Comparison of ENCODE assay signal across 20 mouse cellular contexts in the genomic region with DNA sequence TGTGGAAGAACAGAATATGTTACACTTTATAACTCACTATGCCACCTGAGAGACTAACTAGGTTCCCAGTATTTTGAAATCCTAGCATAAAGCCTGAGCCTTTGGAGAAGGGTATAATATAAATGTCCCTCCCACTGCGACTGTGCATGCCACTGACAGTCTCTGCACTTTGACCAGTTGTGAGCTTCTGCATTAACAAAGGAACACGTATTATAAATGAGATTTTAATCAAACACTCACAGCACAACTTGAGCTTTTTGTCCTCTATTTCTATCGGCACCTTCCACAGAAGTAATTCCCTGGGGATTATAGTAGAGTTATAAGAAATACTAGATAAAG. TPM values are rescaled to one million over a fixed set of nuclear protein-coding genes. Genes with fewer than 3 reads are reported as not detected.
DNase-seq lines count a peak whose midpoint lies in the region; ATAC-seq lines count a peak whose summit lies in the region.
"Had no signal": no experiment of that assay in that cellular context is flagged by ENCODE, and none has a peak within 500 bp of the region (broad histone marks: within the 10 kb centered on the region; RNA-seq: fewer than 3 reads in every experiment).

No protein-coding gene starts in this region.

- H3K27ac ChIP-seq in forebrain, embryonic 14.5 days (ENCODE audit: low read depth, low read length) = no peak overlapping the region
- H3K27ac ChIP-seq in forebrain, embryonic 12.5 days = no peak overlapping the region
- H3K27ac ChIP-seq in midbrain, embryonic 14.5 days (replicated peaks; ENCODE audit: low read depth, low read length) = no peak overlapping the region
- no peak overlapping the region for H3K27ac ChIP-seq in midbrain, embryonic 13.5 days
- H3K27ac ChIP-seq in intestine, embryonic 15.5 days = no peak overlapping the region
- H3K27ac ChIP-seq in heart, embryonic 12.5 days (ENCODE audit: poor library complexity, severe bottlenecking) = no peak overlapping the region
- H3K27ac ChIP-seq: embryonic facial prominence, embryonic 12.5 days; forebrain, embryonic 13.5 days; heart, embryonic 10.5 days; heart, embryonic 15.5 days; hindbrain, embryonic 14.5 days had no signal

- no peaks in the 10 kb centered on the region for H3K27me3 ChIP-seq in forebrain, embryonic 14.5 days (replicated peaks; ENCODE audit: control insufficient read depth, insufficient read depth, low read length)
- no peaks in the 10 kb centered on the region for H3K27me3 ChIP-seq in forebrain, embryonic 12.5 days
- H3K27me3 ChIP-seq in midbrain, embryonic 14.5 days (ENCODE audit: control insufficient read depth, insufficient read depth, low read length) = no peaks in the 10 kb centered on the region
- no peaks in the 10 kb centered on the region for H3K27me3 ChIP-seq in midbrain, embryonic 13.5 days
- no peaks in the 10 kb centered on the region for H3K27me3 ChIP-seq in intestine, embryonic 15.5 days (replicated peaks)
- no peaks in the 10 kb centered on the region for H3K27me3 ChIP-seq in heart, embryonic 12.5 days (replicated peaks)
- H3K27me3 ChIP-seq: embryonic facial prominence, embryonic 12.5 days; forebrain, embryonic 13.5 days; heart, embryonic 15.5 days had no signal

- H3K9me3 ChIP-seq in forebrain, embryonic 14.5 days (replicated peaks; ENCODE audit: control insufficient read depth, low read length) = no peaks in the 10 kb centered on the region
- H3K9me3 ChIP-seq in forebrain, embryonic 12.5 days = no peaks in the 10 kb centered on the region
- no peaks in the 10 kb centered on the region for H3K9me3 ChIP-seq in midbrain, embryonic 14.5 days (ENCODE audit: control insufficient read depth, low read length)
- no peaks in the 10 kb centered on the region for H3K9me3 ChIP-seq in midbrain, embryonic 13.5 days
- no peaks in the 10 kb centered on the region for H3K9me3 ChIP-seq in intestine, embryonic 15.5 days
- no peaks in the 10 kb centered on the region for H3K9me3 ChIP-seq in heart, embryonic 12.5 days (replicated peaks)
- H3K9me3 ChIP-seq: embryonic facial prominence, embryonic 12.5 days; forebrain, embryonic 13.5 days; heart, embryonic 10.5 days; heart, embryonic 15.5 days had no signal

- ATAC-seq in forebrain, embryonic 14.5 days = no peak
- no peak for ATAC-seq in forebrain, embryonic 12.5 days (ENCODE audit: low FRiP score)
- ATAC-seq in midbrain, embryonic 14.5 days (ENCODE audit: low FRiP score, low TSS enrichment) = no peak; the same call in 1 of the 2 replicates
- ATAC-seq in midbrain, embryonic 13.5 days = no peak
- ATAC-seq in intestine, embryonic 15.5 days = peak; percentile 89
- ATAC-seq in heart, embryonic 12.5 days (ENCODE audit: insufficient number of reproducible peaks, low FRiP score) = no peak

- H3K4me3 ChIP-seq in forebrain, embryonic 14.5 days (ENCODE audit: low read depth, low read length) = no peak overlapping the region
- no peak overlapping the region for H3K4me3 ChIP-seq in forebrain, embryonic 12.5 days (replicated peaks)
- H3K4me3 ChIP-seq in midbrain, embryonic 14.5 days (replicated peaks; ENCODE audit: low read depth, low read length) = no peak overlapping the region
- no peak overlapping the region for H3K4me3 ChIP-seq in midbrain, embryonic 13.5 days (replicated peaks)
- no peak overlapping the region for H3K4me3 ChIP-seq in intestine, embryonic 15.5 days (replicated peaks)
- H3K4me3 ChIP-seq in heart, embryonic 12.5 days = no peak overlapping the region
- H3K4me3 ChIP-seq: embryonic facial prominence, embryonic 12.5 days; forebrain, embryonic 13.5 days; heart, embryonic 10.5 days; heart, embryonic 15.5 days had no signal

- H3K36me3 ChIP-seq in forebrain, embryonic 14.5 days (ENCODE audit: control insufficient read depth, insufficient read depth, low read length) = no peaks in the 10 kb centered on the region
- H3K36me3 ChIP-seq in forebrain, embryonic 12.5 days (replicated peaks) = no peaks in the 10 kb centered on the region
- H3K36me3 ChIP-seq in midbrain, embryonic 14.5 days (ENCODE audit: control insufficient read depth, insufficient read depth, low read length) = no peaks in the 10 kb centered on the region
- H3K36me3 ChIP-seq in midbrain, embryonic 13.5 days = no peaks in the 10 kb centered on the region
- H3K36me3 ChIP-seq in intestine, embryonic 15.5 days = no peaks in the 10 kb centered on the region
- H3K36me3 ChIP-seq in heart, embryonic 12.5 days = no peaks in the 10 kb centered on the region
- H3K36me3 ChIP-seq: embryonic facial prominence, embryonic 12.5 days; heart, embryonic 10.5 days; heart, embryonic 15.5 days had no signal

- no peak overlapping the region for H3K4me2 ChIP-seq in forebrain, embryonic 14.5 days (ENCODE audit: low read length)
- no peak overlapping the region for H3K4me2 ChIP-seq in forebrain, embryonic 12.5 days
- no peak overlapping the region for H3K4me2 ChIP-seq in midbrain, embryonic 14.5 days (ENCODE audit: low read length)
- H3K4me2 ChIP-seq in midbrain, embryonic 13.5 days (replicated peaks) = no peak overlapping the region
- H3K4me2 ChIP-seq in intestine, embryonic 15.5 days (replicated peaks) = no peak overlapping the region
- no peak overlapping the region for H3K4me2 ChIP-seq in heart, embryonic 12.5 days
- H3K4me2 ChIP-seq: embryonic facial prominence, embryonic 12.5 days; forebrain, embryonic 13.5 days; heart, embryonic 15.5 days; hindbrain, embryonic 14.5 days had no signal

- H3K4me1 ChIP-seq in forebrain, embryonic 14.5 days (ENCODE audit: control insufficient read depth, insufficient read depth, low read length) = no peaks in the 10 kb centered on the region
- no peaks in the 10 kb centered on the region for H3K4me1 ChIP-seq in forebrain, embryonic 12.5 days
- H3K4me1 ChIP-seq in midbrain, embryonic 14.5 days (ENCODE audit: control insufficient read depth, insufficient read depth, low read length) = no peaks in the 10 kb centered on the region
- no peaks in the 10 kb centered on the region for H3K4me1 ChIP-seq in midbrain, embryonic 13.5 days (replicated peaks)
- no peaks in the 10 kb centered on the region for H3K4me1 ChIP-seq in intestine, embryonic 15.5 days (replicated peaks)
- no peaks in the 10 kb centered on the region for H3K4me1 ChIP-seq in heart, embryonic 12.5 days (replicated peaks)
- H3K4me1 ChIP-seq: embryonic facial prominence, embryonic 12.5 days; heart, embryonic 10.5 days; heart, embryonic 15.5 days had no signal

- no peak overlapping the region for H3K9ac ChIP-seq in forebrain, embryonic 14.5 days (ENCODE audit: low read length)
- no peak overlapping the region for H3K9ac ChIP-seq in forebrain, embryonic 12.5 days
- no peak overlapping the region for H3K9ac ChIP-seq in midbrain, embryonic 14.5 days (replicated peaks; ENCODE audit: low read length)
- no peak overlapping the region for H3K9ac ChIP-seq in midbrain, embryonic 13.5 days (replicated peaks)
- H3K9ac ChIP-seq in intestine, embryonic 15.5 days = no peak overlapping the region
- no peak overlapping the region for H3K9ac ChIP-seq in heart, embryonic 12.5 days
- H3K9ac ChIP-seq: embryonic facial prominence, embryonic 12.5 days; forebrain, embryonic 13.5 days; heart, embryonic 15.5 days; hindbrain, embryonic 14.5 days had no signal

- 43% methylated on average over 3 of the region's 3 CpGs for WGBS in forebrain, embryonic 14.5 days
- 68% methylated on average over 3 of the region's 3 CpGs for WGBS in forebrain, embryonic 12.5 days
- WGBS in midbrain, embryonic 14.5 days = 76% methylated on average over 3 of the region's 3 CpGs
- 82% methylated on average over 3 of the region's 3 CpGs for WGBS in midbrain, embryonic 13.5 days
- WGBS in intestine, embryonic 15.5 days = 62% methylated on average over 3 of the region's 3 CpGs
- WGBS in heart, embryonic 12.5 days = 78% methylated on average over 3 of the region's 3 CpGs

- peak; percentile 2 for DNase-seq in forebrain, embryonic 14.5 days (ENCODE audit: low spot score)
- DNase-seq in midbrain, embryonic 14.5 days = peak; percentile 3
- no peak for DNase-seq in right cerebral cortex, postnatal 36 days (ENCODE audit: low spot score in 2 of 2)
- DNase-seq: adrenal gland, postnatal 10 days; cerebellum, adult 11-12 months; cerebellum, adult 9-10 months; cerebellum, postnatal 25 days; heart, adult 18-20 months; heart, postnatal 14 days had no signal

RNA-seq across cellular contexts. Expression of gene Lce1a1, which starts 9.5 kb away (rescaled TPM):
- polyA plus RNA-seq in forebrain, embryonic 14.5 days (2014; fragmentation: Nextera tagmentation; extraction: Ambion mirVana) = not detected in 2 replicates
- not detected in 2 replicates for polyA plus RNA-seq in forebrain, embryonic 12.5 days (2016; fragmentation: Nextera tagmentation; extraction: Ambion mirVana)
- polyA plus RNA-seq in midbrain, embryonic 14.5 days (2014; fragmentation: Nextera tagmentation; extraction: Ambion mirVana) = not detected in 2 replicates
- polyA plus RNA-seq in midbrain, embryonic 13.5 days (2015; fragmentation: Nextera tagmentation; extraction: Ambion mirVana) = not detected in 2 replicates
- not detected in 2 replicates for polyA plus RNA-seq in intestine, embryonic 15.5 days (2015; fragmentation: Nextera tagmentation; extraction: Ambion mirVana)
- not detected in 2 replicates for polyA plus RNA-seq in heart, embryonic 12.5 days (2016; fragmentation: Nextera tagmentation; extraction: Ambion mirVana)
- polyA plus RNA-seq: C2C12; cortical plate, adult 2 months; embryonic facial prominence, embryonic 12.5 days; forebrain, embryonic 13.5 days; heart, embryonic 10.5 days; heart, embryonic 15.5 days; hindbrain, embryonic 14.5 days had no signal

RNA-seq across cellular contexts. Expression of gene Lce6a, which starts 17.2 kb away (rescaled TPM):
- not detected in 2 replicates for polyA plus RNA-seq in forebrain, embryonic 14.5 days (2014; fragmentation: Nextera tagmentation; extraction: Ambion mirVana)
- polyA plus RNA-seq in forebrain, embryonic 12.5 days (2016; fragmentation: Nextera tagmentation; extraction: Ambion mirVana) = not detected in 2 replicates
- not detected in 2 replicates for polyA plus RNA-seq in midbrain, embryonic 14.5 days (2014; fragmentation: Nextera tagmentation; extraction: Ambion mirVana)
- polyA plus RNA-seq in midbrain, embryonic 13.5 days (2015; fragmentation: Nextera tagmentation; extraction: Ambion mirVana) = not detected in 2 replicates
- not detected in 2 replicates for polyA plus RNA-seq in intestine, embryonic 15.5 days (2015; fragmentation: Nextera tagmentation; extraction: Ambion mirVana)
- not detected in 2 replicates for polyA plus RNA-seq in heart, embryonic 12.5 days (2016; fragmentation: Nextera tagmentation; extraction: Ambion mirVana)
- polyA plus RNA-seq: C2C12; cortical plate, adult 2 months; embryonic facial prominence, embryonic 12.5 days; forebrain, embryonic 13.5 days; heart, embryonic 10.5 days; heart, embryonic 15.5 days; hindbrain, embryonic 14.5 days had no signal

RNA-seq across cellular contexts. Expression of gene Lce1b, which starts 18.1 kb away (rescaled TPM):
- not detected in 2 replicates for polyA plus RNA-seq in forebrain, embryonic 14.5 days (2014; fragmentation: Nextera tagmentation; extraction: Ambion mirVana)
- polyA plus RNA-seq in forebrain, embryonic 12.5 days (2016; fragmentation: Nextera tagmentation; extraction: Ambion mirVana) = not detected in 2 replicates
- polyA plus RNA-seq in midbrain, embryonic 14.5 days (2014; fragmentation: Nextera tagmentation; extraction: Ambion mirVana) = not detected in 2 replicates
- polyA plus RNA-seq in midbrain, embryonic 13.5 days (2015; fragmentation: Nextera tagmentation; extraction: Ambion mirVana) = not detected in 2 replicates
- not detected in 2 replicates for polyA plus RNA-seq in intestine, embryonic 15.5 days (2015; fragmentation: Nextera tagmentation; extraction: Ambion mirVana)
- polyA plus RNA-seq in heart, embryonic 12.5 days (2016; fragmentation: Nextera tagmentation; extraction: Ambion mirVana) = not detected in 2 replicates
- polyA plus RNA-seq: C2C12; cortical plate, adult 2 months; embryonic facial prominence, embryonic 12.5 days; forebrain, embryonic 13.5 days; heart, embryonic 10.5 days; heart, embryonic 15.5 days; hindbrain, embryonic 14.5 days had no signal

RNA-seq across cellular contexts. Expression of gene 2210017I01Rik, which starts 31.3 kb away (rescaled TPM):
- not detected in 2 replicates for polyA plus RNA-seq in forebrain, embryonic 14.5 days (2014; fragmentation: Nextera tagmentation; extraction: Ambion mirVana)
- polyA plus RNA-seq in forebrain, embryonic 12.5 days (2016; fragmentation: Nextera tagmentation; extraction: Ambion mirVana) = not detected in 2 replicates
- polyA plus RNA-seq in midbrain, embryonic 14.5 days (2014; fragmentation: Nextera tagmentation; extraction: Ambion mirVana) = not detected in 2 replicates
- not detected in 2 replicates for polyA plus RNA-seq in midbrain, embryonic 13.5 days (2015; fragmentation: Nextera tagmentation; extraction: Ambion mirVana)
- polyA plus RNA-seq in intestine, embryonic 15.5 days (2015; fragmentation: Nextera tagmentation; extraction: Ambion mirVana) = not detected in 2 replicates
- polyA plus RNA-seq in heart, embryonic 12.5 days (2016; fragmentation: Nextera tagmentation; extraction: Ambion mirVana) = not detected in 2 replicates
- polyA plus RNA-seq: C2C12; cortical plate, adult 2 months; embryonic facial prominence, embryonic 12.5 days; forebrain, embryonic 13.5 days; heart, embryonic 10.5 days; heart, embryonic 15.5 days; hindbrain, embryonic 14.5 days had no signal

RNA-seq across cellular contexts. Expression of gene Lce1a2, which starts 31.5 kb away (rescaled TPM):
- polyA plus RNA-seq in forebrain, embryonic 14.5 days (2014; fragmentation: Nextera tagmentation; extraction: Ambion mirVana) = not detected in 2 replicates
- not detected in 2 replicates for polyA plus RNA-seq in forebrain, embryonic 12.5 days (2016; fragmentation: Nextera tagmentation; extraction: Ambion mirVana)
- polyA plus RNA-seq in midbrain, embryonic 14.5 days (2014; fragmentation: Nextera tagmentation; extraction: Ambion mirVana) = not detected in 2 replicates
- not detected in 2 replicates for polyA plus RNA-seq in midbrain, embryonic 13.5 days (2015; fragmentation: Nextera tagmentation; extraction: Ambion mirVana)
- not detected in 2 replicates for polyA plus RNA-seq in intestine, embryonic 15.5 days (2015; fragmentation: Nextera tagmentation; extraction: Ambion mirVana)
- polyA plus RNA-seq in heart, embryonic 12.5 days (2016; fragmentation: Nextera tagmentation; extraction: Ambion mirVana) = not detected in 2 replicates
- polyA plus RNA-seq: C2C12; cortical plate, adult 2 months; embryonic facial prominence, embryonic 12.5 days; forebrain, embryonic 13.5 days; heart, embryonic 10.5 days; heart, embryonic 15.5 days; hindbrain, embryonic 14.5 days had no signal

Comparison
In these comparisons a context has a peak if more than half of its experiments do, and no peak if none do; other contexts are left out.
1. DNase-seq: peak in forebrain, embryonic 14.5 days (single experiment) and midbrain, embryonic 14.5 days (single experiment); none in right cerebral cortex, postnatal 36 days (0 of 2).